Mouse (Mus musculus): ENCODE data around the gene Bbc3. TPM values are rescaled to one million over a fixed set of nuclear protein-coding genes. Genes with fewer than 3 reads are reported as not detected.
"Not testable (repeated sequence)": the region's sequence is repeated elsewhere in the genome, so short reads cannot be mapped to it uniquely, and the experiment has no call there.

The Bbc3 gene
- polyA plus RNA-seq (2015; fragmentation: Nextera tagmentation; extraction: Ambion mirVana): 24.0 and 24.2 TPM in 2 replicates

DNA sequence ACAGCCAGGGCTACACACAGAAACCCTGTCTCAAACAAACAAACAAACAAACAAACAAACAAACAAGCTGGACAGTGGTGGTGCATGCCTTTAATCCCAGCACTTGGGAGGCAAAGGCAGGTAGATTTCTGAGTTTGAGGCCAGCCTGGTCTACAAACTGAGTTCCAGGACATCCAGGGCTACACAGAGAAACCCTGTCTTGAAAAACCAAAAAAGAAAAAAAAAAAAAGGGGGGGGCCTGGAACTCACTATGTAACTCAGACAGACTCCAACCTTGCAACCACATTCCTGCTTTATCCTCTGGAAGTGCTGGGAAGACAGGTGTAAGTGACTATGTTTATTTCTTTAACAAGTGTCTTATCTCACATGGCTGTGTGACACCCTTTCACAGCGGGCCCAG lies at the start of gene Bbc3:
Bbc3 (plus strand) TSS at position 301 of the 400 bp plus-strand sequence.
- peak within 1 kb of the TSS; percentile 68 for H3K4me3 ChIP-seq
- H3K9me3 ChIP-seq; H3K27me3 ChIP-seq; ATAC-seq (ENCODE audit: low FRiP score); H3K36me3 ChIP-seq: not testable (repeated sequence)
- H3K9ac ChIP-seq: peak within 1 kb of the TSS; percentile 92
- WGBS: 71% methylated on average over 1 of the region's 1 CpGs
- peak within 1 kb of the TSS; percentile 96 for H3K4me2 ChIP-seq
- peak within 1 kb of the TSS; percentile 97 for H3K27ac ChIP-seq
- H3K4me1 ChIP-seq (replicated peaks): peaks cover 47% of the 10 kb centered on the region

GRCm38 (mm10) chr7:16259110-16259590 lies 49.0 kb upstream of the Bbc3 start, which contains the start of gene C5ar1:
TSS of gene C5ar1 (minus strand) at chr7:16259540.
- ATAC-seq (ENCODE audit: low FRiP score): no peak
- WGBS: 88% methylated on average over 5 of the region's 5 CpGs

GRCm38 (mm10) chr7:16261097-16261496 lies 47.1 kb upstream of the Bbc3 start:
- Histone ChIP-seq H3K9me3 (no peaks in the 10 kb centered on the region), H3K9ac (no peak overlapping the region), H3K27me3 (peaks cover 5% of the 10 kb centered on the region; the same call in 1 of the 2 replicates), H3K4me1 (replicated peaks) (no peaks in the 10 kb centered on the region), H3K4me3 (no peak overlapping the region), H3K27ac (no peak overlapping the region), H3K4me2 (no peak overlapping the region), H3K36me3 (no peaks in the 10 kb centered on the region; the same call in 1 of the 2 replicates)
- ATAC-seq (ENCODE audit: low FRiP score): no peak
- 67% methylated on average over 1 of the region's 1 CpGs for WGBS

More at GRCm38 (mm10) chr7:16259110-16259590, 49.0 kb upstream of the Bbc3 start, which contains the start of gene C5ar1:
- H3K27me3 ChIP-seq: peaks cover 5% of the 10 kb centered on the region; the same call in 1 of the 2 replicates
- H3K36me3 ChIP-seq: no peaks in the 10 kb centered on the region
- H3K27ac ChIP-seq: no peak within 1 kb of the TSS
- H3K9me3 ChIP-seq: no peaks in the 10 kb centered on the region
- no peaks in the 10 kb centered on the region for H3K4me1 ChIP-seq (replicated peaks)
- no peak within 1 kb of the TSS for H3K4me3 ChIP-seq
- no peak within 1 kb of the TSS for H3K4me2 ChIP-seq
- H3K9ac ChIP-seq: no peak within 1 kb of the TSS

- no peak overlapping the region for H3K9ac ChIP-seq
- H3K9me3 ChIP-seq: no peaks in the 10 kb centered on the region
- no peaks in the 10 kb centered on the region; the same call in 1 of the 2 replicates for H3K36me3 ChIP-seq
- no peak overlapping the region for H3K4me2 ChIP-seq
- no peaks in the 10 kb centered on the region for H3K4me1 ChIP-seq (replicated peaks)
- no peak for ATAC-seq (ENCODE audit: low FRiP score)
- H3K4me3 ChIP-seq: no peak overlapping the region
- 31% methylated on average over 8 of the region's 8 CpGs for WGBS
- H3K27me3 ChIP-seq: peaks cover 5% of the 10 kb centered on the region; the same call in 1 of the 2 replicates
- no peak overlapping the region for H3K27ac ChIP-seq
Measured at GRCm38 (mm10) chr7:16263015-16263787, 45.0 kb upstream of the Bbc3 start.

- no peak for ATAC-seq (ENCODE audit: low FRiP score)
- whole genome bisulfite sequencing: 89% methylated on average over 5 of the region's 5 CpGs
- Histone ChIP-seq H3K4me3 (no peak overlapping the region), H3K9me3 (no peaks in the 10 kb centered on the region), H3K27me3 (peaks cover under 1% of the 10 kb centered on the region; the same call in 1 of the 2 replicates), H3K27ac (no peak overlapping the region), H3K9ac (no peak overlapping the region), H3K4me1 (replicated peaks) (no peaks in the 10 kb centered on the region), H3K36me3 (no peaks in the 10 kb centered on the region; the same call in 1 of the 2 replicates), H3K4me2 (no peak overlapping the region)
Measured at GRCm38 (mm10) chr7:16263843-16264242, 44.4 kb upstream of the Bbc3 start.

DNA sequence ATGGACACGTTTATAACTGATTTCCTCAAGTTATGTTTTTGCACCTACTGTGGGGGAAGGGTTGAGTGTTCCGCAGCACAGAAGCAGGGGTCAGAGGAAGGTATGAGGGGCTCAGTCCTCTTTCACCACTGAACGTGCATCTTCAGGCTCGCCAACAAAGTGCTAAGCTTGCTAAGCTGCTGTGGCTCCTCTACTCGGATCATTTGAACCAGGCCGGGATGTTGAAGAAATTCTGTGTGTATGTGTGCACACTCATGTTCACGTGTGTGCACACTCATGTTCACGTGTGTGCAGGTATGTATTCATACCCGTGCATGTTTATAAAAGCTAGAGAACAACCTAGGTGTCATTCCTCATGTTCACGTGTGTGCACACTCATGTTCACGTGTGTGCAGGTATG lies 42.3 kb upstream of the Bbc3 start:
- H3K27ac ChIP-seq: no peak overlapping the region
- no peak overlapping the region for H3K4me2 ChIP-seq
- WGBS: 89% methylated on average over 11 of the region's 11 CpGs
- no peak overlapping the region for H3K4me3 ChIP-seq
- H3K36me3 ChIP-seq: no peaks in the 10 kb centered on the region; the same call in 1 of the 2 replicates
- H3K9me3 ChIP-seq: no peaks in the 10 kb centered on the region
- no peak for ATAC-seq (ENCODE audit: low FRiP score)
- H3K4me1 ChIP-seq (replicated peaks): peaks cover 9% of the 10 kb centered on the region
- H3K27me3 ChIP-seq: no peaks in the 10 kb centered on the region; the same call in 1 of the 2 replicates
- no peak overlapping the region for H3K9ac ChIP-seq

DNA sequence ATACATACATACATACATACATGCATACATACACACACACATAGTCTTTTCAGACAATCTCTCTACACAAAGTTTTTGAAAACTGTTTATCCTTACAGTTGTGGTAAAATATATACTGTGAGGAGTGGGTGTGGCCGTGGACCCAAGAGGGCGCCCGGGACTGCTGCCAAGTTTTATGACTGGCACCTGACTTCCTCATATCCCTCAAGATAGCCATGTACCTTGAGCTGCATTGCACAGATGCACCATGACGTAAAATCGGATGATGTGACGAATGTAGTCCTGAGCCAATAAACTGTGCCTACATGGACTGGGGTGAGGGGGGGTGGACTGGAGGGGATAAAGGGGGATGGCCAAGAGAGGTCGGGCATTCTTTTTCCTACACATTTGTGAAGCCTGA lies 41.6 kb upstream of the Bbc3 start:
- not testable (repeated sequence) for H3K36me3 ChIP-seq; H3K9ac ChIP-seq; ATAC-seq (ENCODE audit: low FRiP score); H3K9me3 ChIP-seq; H3K4me2 ChIP-seq; H3K27ac ChIP-seq; H3K27me3 ChIP-seq; H3K4me3 ChIP-seq
- 86% methylated on average over 7 of the region's 7 CpGs for WGBS
- H3K4me1 ChIP-seq (replicated peaks): peaks cover 17% of the 10 kb centered on the region

- Histone ChIP-seq H3K27me3 (peaks cover 12% of the 10 kb centered on the region; the same call in 1 of the 2 replicates), H3K4me1 (replicated peaks) (peaks cover 39% of the 10 kb centered on the region), H3K9me3 (no peaks in the 10 kb centered on the region), H3K4me3 (no peak overlapping the region; the same call in 1 of the 2 replicates), H3K9ac (peak overlapping the region; percentile 90; the same call in 1 of the 2 replicates), H3K27ac (no peak overlapping the region), H3K36me3 (peaks cover 14% of the 10 kb centered on the region), H3K4me2 (peak overlapping the region; percentile 84)
- 49% methylated on average over 1 of the region's 1 CpGs for WGBS
- ATAC-seq (ENCODE audit: low FRiP score): no peak
Measured at GRCm38 (mm10) chr7:16271139-16271538, 37.1 kb upstream of the Bbc3 start.

GRCm38 (mm10) chr7:16272681-16273080 lies 35.5 kb upstream of the Bbc3 start:
- ATAC-seq (ENCODE audit: low FRiP score): peak; percentile 74
- WGBS: 0% methylated on average over 38 of the region's 46 CpGs
- H3K4me2 ChIP-seq: peak overlapping the region; percentile 84
- peak overlapping the region; percentile 81 for H3K4me3 ChIP-seq
- peaks cover 16% of the 10 kb centered on the region; the same call in 1 of the 2 replicates for H3K27me3 ChIP-seq
- peaks cover 29% of the 10 kb centered on the region for H3K36me3 ChIP-seq
- peak overlapping the region; percentile 90 for H3K9ac ChIP-seq
- peak overlapping the region; percentile 96 for H3K27ac ChIP-seq
- no peaks in the 10 kb centered on the region for H3K9me3 ChIP-seq
- peaks cover 39% of the 10 kb centered on the region for H3K4me1 ChIP-seq (replicated peaks)

DNA sequence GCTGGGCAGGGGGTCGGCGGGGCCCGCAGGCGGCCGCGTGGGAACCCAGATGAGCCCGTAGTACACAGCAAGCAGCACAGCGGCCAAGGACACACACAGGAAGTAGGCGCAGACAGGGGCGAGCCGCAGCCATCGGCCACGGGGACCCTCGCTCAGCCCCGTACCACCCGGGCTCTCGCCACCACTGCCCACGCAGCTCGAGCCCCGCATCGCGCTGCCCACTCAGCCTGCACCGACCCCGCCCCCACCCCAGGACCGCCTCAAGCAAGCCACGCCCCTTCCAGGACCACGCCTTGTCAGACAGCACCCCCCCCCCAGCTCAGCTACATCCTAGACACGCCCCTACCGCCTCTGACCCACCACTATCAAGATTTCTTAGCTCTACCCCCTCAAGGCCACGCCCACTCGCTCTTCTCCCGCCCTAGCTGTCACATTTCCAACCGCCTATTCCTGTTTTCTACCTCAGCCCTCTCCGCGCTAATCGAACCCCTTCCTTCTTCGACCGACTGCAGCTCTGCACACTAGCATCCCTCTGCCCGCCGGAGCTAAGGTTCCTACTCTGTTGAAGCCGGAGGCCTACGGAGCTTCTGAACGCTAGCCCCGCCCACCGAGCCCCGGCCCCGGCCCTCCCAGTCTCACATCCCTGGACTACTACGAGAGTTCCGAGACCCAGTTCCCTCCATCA lies 35.0 kb upstream of the Bbc3 start, which contains the start of gene Inafm1:
Inafm1 (minus strand) TSS at position 537 of the 685 bp plus-strand sequence.
- H3K36me3 ChIP-seq: peaks cover 34% of the 10 kb centered on the region
- under 1% methylated on average over 31 of the region's 49 CpGs for WGBS
- ATAC-seq (ENCODE audit: low FRiP score): peak; percentile 88

DNA sequence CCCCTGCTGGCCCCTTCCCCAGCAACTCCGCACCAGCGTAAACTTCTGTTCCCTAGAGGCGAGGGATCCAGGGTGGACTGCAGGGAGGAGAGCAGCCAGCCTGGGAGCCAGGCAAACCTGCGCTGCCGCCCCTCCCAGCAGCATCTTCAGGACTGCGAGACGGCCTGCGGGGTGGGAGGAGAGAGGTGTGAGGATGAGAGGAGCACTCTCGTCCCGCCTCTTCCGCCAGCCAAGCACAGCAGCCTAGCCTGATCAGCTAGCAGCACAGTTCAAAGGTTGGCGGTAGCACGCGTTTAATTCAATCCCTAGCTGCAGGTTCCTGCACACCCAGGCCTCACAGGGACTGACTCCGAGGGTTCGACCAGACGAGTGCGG lies 34.4 kb upstream of the Bbc3 start:
- under 1% methylated on average over 18 of the region's 18 CpGs for WGBS
- Histone ChIP-seq H3K4me2 (peak overlapping the region; percentile 84), H3K4me3 (peak overlapping the region; percentile 81), H3K4me1 (replicated peaks) (peaks cover 39% of the 10 kb centered on the region), H3K27me3 (peaks cover 16% of the 10 kb centered on the region; the same call in 1 of the 2 replicates), H3K9me3 (no peaks in the 10 kb centered on the region), H3K9ac (peak overlapping the region; percentile 90), H3K36me3 (peaks cover 40% of the 10 kb centered on the region), H3K27ac (peak overlapping the region; percentile 96)
- ATAC-seq (ENCODE audit: low FRiP score): peak; percentile 74

More for the DNA sequence above, 35.0 kb upstream of the Bbc3 start, which contains the start of gene Inafm1:
- Histone ChIP-seq H3K4me3 (peak within 1 kb of the TSS; percentile 81), H3K9ac (peak within 1 kb of the TSS; percentile 90), H3K27me3 (peaks cover 16% of the 10 kb centered on the region; the same call in 1 of the 2 replicates), H3K4me1 (replicated peaks) (peaks cover 39% of the 10 kb centered on the region), H3K4me2 (peak within 1 kb of the TSS; percentile 84), H3K27ac (peak within 1 kb of the TSS; percentile 96), H3K9me3 (no peaks in the 10 kb centered on the region)

Measured in hindbrain, embryonic 13.5 days (tissue).